Mouse (Mus musculus): ENCODE results near the gene Dnaja4.
"Not testable (repeated sequence)": the region's sequence is repeated elsewhere in the genome, so short reads cannot be mapped to it uniquely, and the experiment has no call there.

Dnaja4 gene

DNA sequence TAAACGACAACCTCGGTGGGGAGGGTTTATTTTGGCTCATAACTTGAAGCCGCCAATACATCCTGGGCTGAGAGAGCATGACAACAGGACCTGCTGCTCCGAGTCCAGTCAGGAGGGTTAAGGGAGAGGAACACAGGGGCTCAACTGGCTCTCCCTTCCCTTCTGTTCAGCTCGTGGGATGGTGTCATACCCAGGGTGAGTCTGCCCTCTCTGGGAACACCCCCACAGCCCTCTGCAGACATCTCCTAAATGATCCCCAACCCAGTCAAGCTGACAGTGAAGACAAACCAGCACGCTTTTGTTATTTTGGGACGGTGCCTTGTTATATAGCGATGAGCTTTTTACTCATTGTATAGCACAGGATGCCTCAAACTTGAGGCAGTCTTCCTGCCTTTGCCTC, 9.2 kb upstream of the Dnaja4 start:
- ChIA-PET CTCF (interaction anchor here in 1 of 4 experiments (1.2 kb wide), 1 partner anchor 13 kb away, joined by 3 read pairs; no protein-coding TSS in a partner anchor), POLR2A (no interaction called here)

DNA sequence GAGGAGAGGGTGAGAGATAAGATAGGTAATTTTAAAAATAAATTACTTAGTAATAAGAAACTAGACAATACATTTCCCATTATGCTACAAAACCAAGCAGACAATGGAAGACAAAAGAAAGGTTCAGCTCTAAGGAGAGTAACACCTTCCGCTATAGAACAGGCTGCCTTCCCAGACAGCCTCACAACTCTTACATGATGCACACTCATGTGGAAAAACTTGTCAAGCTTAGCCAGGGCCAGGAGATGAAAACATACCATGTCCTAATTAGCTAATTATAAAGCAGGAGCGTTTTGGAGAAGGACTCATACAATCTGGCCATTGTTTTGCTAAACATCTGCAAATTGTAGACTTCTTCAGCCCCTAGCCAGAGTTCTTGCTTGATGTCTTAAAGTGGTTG, 8.0 kb upstream of the Dnaja4 start:
- POLR2A ChIA-PET: not testable (repeated sequence)
- CTCF ChIA-PET: interaction anchor here in 1 of 4 experiments (1.8 kb wide), 1 partner anchor 14 kb away, joined by 5 read pairs; no protein-coding TSS in a partner anchor

DNA sequence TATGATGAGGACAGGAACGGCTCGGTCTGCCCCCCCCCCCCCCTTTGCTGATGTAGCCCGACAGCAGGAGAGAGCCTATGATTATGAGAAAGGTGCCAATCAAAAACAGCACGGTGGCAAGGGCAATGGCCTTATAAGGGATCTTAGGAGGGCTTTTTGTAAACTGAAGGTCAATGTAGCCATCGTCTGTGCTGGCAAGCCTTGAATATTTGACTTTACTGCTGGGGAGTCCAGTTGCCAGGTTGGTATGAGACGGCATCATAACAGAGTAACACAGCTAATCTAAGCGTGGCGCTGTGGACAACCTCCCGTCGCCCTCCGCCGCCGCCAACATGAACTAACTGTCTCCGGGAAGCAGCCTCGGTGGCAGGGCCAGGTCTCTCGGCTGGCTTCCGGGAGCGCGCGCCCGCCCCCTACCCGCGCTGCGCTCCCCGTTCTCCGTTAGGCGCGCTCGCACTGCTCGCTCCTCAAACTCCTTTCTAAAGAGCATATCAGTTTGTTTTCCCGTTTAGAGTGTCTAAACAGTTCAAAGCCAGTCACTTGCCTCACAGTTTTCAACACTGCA, 7.3 kb upstream of the Dnaja4 start:
- POLR2A ChIA-PET: not testable (repeated sequence)
- CTCF ChIA-PET: interaction anchor here in 1 of 4 experiments (1.8 kb wide), 1 partner anchor 14 kb away, joined by 5 read pairs; no protein-coding TSS in a partner anchor

DNA sequence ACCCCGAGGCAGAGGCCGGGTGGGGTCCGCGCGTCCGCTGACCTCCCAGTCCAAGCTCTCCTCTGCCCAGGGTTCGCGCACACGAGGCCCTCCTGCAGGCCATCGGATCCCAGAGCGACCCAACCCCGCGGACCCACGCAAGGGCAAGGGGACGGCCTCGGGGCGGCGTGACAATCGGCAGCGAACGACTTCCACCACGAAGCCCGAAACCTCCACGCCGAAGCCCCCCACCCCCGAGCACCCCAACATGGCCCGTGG, 343 bp downstream of the Dnaja4 start:
- ChIA-PET CTCF (interaction anchor here in 2 of 4 experiments (0.7 to 1.4 kb wide), 2 partner anchors 22 to 141 kb away, joined by 3 to 4 read pairs; no protein-coding TSS in a partner anchor), POLR2A (interaction anchor here in 3 of 4 experiments (0.5 to 2.0 kb wide), 9 partner anchors 11 to 446 kb away, joined by 3 to 7 read pairs (median 3); partner anchors contain the start of gene Ireb2 (in 1 of the 3))

DNA sequence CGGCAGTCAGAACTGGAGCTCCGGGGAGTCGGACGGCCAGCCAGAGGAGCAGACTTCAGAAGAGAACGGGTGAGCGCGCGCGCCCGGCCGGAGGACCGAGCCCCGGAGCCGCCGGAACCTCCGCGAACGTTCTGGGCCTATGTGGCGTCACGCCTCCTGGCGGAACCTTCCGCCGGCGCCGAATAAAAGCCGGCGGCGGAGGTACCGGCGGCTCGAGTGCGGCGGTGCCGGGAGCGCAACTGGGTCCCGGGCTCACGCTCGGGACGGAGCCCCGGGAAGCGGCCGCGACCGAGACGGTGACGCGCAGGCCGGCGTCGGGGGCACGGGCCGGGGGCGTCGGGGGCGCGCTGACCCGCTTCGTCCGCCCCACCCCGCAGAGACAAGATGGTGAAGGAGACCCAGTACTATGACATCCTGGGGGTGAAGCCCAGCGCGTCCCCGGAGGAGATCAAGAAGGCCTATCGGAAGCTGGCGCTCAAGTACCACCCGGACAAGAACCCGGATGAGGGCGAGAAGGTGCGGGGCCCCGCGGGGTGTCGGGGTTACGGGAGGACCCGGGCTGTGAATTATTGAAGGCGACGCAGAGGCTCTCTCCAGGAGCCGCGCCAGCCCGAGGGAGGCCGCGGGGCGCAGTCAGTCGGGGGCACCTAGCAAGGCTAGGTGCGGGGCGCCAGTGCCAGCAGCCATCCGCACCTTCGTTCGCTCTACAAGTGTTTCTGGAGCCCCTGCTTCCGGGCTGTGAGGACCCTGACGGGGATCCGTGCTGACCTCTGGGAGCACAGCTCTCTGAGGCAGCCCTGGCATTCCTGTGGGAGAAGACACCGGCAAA, 886 bp downstream of the Dnaja4 start:
- ChIA-PET CTCF (interaction anchor here in 1 of 4 experiments (0.7 kb wide), 1 partner anchor 23 kb away, joined by 3 read pairs; no protein-coding TSS in a partner anchor), POLR2A (interaction anchor here in 3 of 4 experiments (0.6 to 2.0 kb wide), 10 partner anchors 10 to 360 kb away, joined by 3 to 6 read pairs (median 3); partner anchors contain the start of genes Ireb2 (in 1 of the 3) and Wdr61 (in 1 of the 3))

DNA sequence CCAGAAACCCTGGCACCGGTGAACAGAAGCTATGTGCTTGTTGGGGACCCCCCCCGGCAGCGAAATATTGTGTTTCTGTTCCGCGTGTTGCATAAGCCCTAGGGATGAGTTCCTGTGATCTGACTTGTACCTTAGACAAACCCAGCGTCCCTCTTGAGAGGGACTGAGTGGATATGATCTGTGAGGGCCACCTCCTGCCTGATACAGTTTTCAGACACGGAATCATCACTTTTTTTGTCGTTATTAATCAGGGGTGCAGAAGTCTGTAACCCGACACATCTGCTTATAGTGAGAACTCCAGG, 1.5 kb downstream of the Dnaja4 start:
- POLR2A ChIA-PET: interaction anchor here in 3 of 4 experiments (0.6 to 2.0 kb wide), 7 partner anchors 10 to 360 kb away, joined by 3 to 6 read pairs (median 4); partner anchors contain the start of genes Ireb2 (in 1 of the 3) and Wdr61 (in 1 of the 3)
- CTCF ChIA-PET: interaction anchor here in 1 of 4 experiments (0.7 kb wide), 1 partner anchor 23 kb away, joined by 3 read pairs; no protein-coding TSS in a partner anchor

DNA sequence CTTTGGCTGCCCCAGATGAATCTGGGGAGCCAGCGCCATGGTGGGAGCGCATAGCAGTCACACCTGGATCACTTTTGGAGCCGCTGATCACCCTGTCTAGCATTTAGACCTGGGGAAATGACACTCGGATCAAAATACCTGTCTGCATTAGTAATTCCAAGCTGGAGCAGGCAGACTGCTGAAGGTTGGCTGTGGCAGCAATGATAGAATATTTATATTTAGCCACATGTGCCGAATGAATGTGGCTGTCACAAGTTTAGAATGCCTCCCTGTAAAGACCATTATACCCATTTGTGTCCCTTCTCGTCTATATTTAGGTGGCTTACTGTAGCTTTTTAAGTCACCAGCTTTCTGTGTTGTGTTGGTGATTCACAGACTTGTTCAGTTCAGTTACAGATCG, 2.1 kb downstream of the Dnaja4 start:
- CTCF ChIA-PET: interaction anchor here in 1 of 4 experiments (0.6 kb wide), 1 partner anchor 122 kb away, joined by 5 read pairs; no protein-coding TSS in a partner anchor
- POLR2A ChIA-PET: no interaction called here

DNA sequence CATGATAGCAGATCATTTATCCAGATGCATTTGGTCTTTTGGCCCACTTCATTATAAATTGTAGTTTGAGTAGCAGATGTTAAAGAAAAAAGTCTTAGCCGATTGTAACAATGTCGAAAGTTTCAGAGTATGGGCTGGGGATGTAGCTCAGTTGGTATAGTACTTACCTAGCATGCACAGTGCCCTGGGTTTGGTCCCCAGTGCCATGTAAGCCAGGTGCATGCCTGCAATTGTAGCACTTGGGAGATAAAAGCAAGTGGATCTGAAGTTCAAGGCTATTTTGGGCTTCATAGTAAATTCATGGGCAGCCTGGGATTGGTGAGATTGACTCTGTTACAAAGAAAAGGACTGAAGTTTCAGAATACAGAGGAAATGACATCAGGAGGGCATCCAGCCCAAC, 3.9 kb downstream of the Dnaja4 start:
- POLR2A ChIA-PET: no interaction called here
- CTCF ChIA-PET: interaction anchor here in 1 of 4 experiments (2.4 kb wide), 1 partner anchor 25 kb away, joined by 6 read pairs; no protein-coding TSS in a partner anchor

DNA sequence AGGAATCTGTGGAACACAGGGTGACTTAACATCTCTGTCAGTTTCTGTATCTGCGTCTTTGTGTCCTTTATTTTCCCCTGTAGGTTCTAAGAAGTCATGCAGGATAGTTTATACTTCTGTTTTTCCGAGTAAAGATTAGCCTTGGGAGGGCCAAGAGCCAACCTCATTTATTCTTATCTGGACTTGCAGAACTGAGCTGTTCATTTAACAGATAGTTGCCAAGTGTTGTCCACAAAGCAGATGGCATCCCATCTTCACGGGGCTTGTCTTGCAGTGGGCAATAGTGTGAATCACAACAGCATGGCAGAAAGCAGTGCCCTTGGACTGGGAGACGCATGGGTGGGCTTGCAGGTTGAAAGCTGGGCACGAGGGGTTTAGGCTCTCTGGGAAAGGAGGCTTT, 5.7 kb downstream of the Dnaja4 start:
- ChIA-PET CTCF (interaction anchor here in 1 of 4 experiments (0.7 kb wide), 1 partner anchor 27 kb away, joined by 4 read pairs; no protein-coding TSS in a partner anchor), POLR2A (interaction anchor here in 1 of 4 experiments (1.1 kb wide), 1 partner anchor 9 kb away, joined by 3 read pairs; no protein-coding TSS in a partner anchor)

DNA sequence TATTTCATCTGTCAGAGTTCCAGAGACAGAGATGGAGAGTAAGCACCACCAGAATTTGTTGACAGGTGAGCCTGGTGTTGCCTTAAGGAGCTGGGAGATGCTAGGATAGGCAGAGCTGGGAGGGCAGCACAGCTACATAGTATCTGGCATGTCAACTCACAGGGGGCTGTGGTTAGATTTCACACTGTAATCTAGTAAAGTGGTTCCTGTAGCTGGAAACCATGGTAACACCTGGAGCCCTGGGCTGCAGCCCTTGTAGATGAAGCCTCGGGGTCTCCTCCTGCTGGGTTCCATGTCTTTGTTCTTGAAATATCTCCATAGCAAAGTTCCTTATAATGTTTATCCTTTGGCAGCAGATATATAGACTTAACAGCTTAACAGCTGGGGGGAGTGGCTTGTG, 6.9 kb downstream of the Dnaja4 start:
- ChIA-PET POLR2A (no interaction called here), CTCF (no interaction called here)

DNA sequence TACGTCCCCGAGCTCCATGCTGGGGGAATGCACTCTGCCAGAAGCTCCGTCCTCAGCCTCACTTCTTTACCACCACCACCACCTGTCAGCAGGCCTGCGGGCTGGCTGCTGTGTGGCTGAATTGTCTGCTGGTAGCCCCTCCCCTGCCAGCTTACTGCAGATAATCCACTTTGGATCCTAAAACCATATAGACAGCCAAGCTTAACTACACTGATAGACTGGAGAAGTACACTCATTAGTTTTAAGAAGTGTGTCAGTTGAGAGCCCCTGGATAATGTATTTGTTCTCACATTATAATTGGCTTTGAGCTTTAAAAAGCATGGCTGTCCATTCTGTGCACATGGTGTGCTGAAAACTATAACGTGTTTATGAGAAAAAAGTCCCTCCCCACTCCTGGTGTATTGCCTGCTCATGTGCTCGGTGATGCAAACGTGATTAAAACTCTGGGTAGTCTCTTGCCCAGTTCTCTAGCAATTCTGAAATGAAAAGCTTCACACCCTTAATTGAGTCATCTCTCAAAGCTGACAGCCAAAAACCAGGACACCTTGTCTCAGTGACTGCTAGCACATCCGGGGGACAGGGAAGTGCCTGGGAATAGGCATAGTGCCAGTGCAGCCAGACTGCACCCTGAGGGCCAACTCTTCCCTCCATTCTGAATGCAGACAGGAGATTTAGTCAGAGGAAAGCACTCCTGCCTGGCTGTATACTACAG, 8.8 kb downstream of the Dnaja4 start:
- CTCF ChIA-PET: no interaction called here
- POLR2A ChIA-PET: interaction anchor here in 1 of 4 experiments (1.0 to 1.3 kb wide), 3 partner anchors 15 to 26 kb away, joined by 3 to 7 read pairs (median 3); partner anchors contain the start of gene Wdr61

DNA sequence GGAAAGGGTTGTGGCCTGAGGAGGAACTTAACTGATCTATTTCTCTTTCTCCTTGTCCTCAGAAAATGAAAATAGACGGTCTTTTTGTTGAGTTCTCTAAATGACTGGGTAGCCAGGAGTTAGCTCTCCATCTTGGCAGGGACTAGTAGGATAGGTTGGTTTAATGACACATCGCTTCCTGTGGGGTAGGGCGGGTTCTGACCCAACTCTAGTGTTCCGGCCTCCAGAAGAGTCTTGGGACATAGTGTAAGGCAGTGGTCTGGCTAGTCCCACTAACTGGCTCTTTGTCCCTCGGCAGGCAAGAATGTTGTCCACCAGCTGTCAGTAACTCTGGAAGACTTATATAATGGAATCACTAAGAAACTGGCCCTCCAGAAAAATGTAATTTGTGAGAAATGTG, 9.4 kb downstream of the Dnaja4 start:
- ChIA-PET CTCF (interaction anchor here in 1 of 4 experiments (1.1 kb wide), 1 partner anchor 27 kb away, joined by 4 read pairs; no protein-coding TSS in a partner anchor), POLR2A (interaction anchor here in 1 of 4 experiments (1.0 to 1.2 kb wide), 2 partner anchors 14 to 22 kb away, joined by 3 read pairs; no protein-coding TSS in a partner anchor)

DNA sequence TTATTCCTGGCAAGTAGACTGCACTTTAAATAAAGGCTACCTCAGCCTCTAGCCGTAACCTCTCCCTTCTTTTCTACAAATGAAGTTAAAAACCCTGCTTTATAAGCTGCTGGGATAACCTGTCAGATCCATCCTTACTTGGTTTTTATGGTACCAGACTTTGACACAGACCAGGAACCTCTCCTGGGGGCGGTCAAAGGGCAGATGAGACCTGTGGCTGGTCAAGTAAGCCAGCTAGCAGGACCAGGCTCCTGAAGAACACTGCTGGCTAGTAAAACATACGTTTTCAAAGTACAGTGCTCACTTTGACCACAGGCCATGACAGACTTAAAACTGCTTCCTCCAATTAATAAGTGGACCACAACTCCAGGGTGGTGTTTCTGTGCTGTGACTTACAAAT, 17.1 kb downstream of the Dnaja4 start:
- POLR2A ChIA-PET: interaction anchor here in 3 of 4 experiments (0.9 to 2.0 kb wide), 5 partner anchors 11 to 19 kb away, joined by 3 to 9 read pairs (median 4); partner anchors contain the start of gene Wdr61 (in 3 of the 3)
- CTCF ChIA-PET: interaction anchor here in 1 of 4 experiments (0.8 to 1.1 kb wide), 2 partner anchors 40 to 106 kb away, joined by 3 read pairs; no protein-coding TSS in a partner anchor

DNA sequence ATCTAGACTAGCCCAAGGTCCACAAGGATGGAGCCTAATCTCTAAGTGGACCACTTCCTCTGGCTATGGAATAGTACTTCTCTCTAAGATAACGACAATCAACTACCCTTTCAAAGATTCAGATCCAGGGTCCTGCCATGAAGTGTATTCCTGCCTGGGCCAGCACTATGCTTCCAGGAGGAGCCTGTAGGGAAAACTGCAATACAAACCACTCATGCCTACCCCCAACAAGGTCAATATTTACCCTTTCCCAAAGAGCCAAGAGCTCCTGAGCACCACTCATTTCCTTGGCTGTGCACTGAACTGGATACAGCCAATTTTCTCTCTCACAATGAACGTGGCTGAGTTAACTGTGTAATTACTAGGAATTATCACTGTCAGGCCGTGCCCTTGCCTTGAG, 18.9 kb downstream of the Dnaja4 start:
- ChIA-PET POLR2A (interaction anchor here in 1 of 4 experiments (0.5 kb wide), 1 partner anchor 264 kb away, joined by 4 read pairs; no protein-coding TSS in a partner anchor), CTCF (no interaction called here)

DNA sequence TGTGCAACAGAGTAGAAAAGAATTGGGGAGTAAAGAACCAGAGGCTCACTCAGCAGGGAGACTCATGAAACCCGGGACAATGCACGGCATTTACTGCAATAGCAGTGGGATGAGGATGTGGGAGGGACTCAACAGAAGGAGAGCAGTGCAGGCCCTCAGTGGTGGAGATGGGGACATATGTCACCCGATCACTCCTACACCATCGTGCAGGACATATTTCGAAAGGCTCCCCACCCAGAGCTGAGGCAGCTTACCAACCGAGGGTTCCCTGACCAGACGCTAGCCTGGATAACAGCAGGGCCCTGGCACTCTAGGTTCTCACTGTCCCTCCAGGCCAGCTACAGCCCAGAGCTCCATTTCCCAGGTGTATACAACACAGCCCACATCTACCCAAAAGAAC, 23.5 kb downstream of the Dnaja4 start:
- POLR2A ChIA-PET: interaction anchor here in 2 of 4 experiments (1.0 to 3.0 kb wide), 6 partner anchors 10 to 76 kb away, joined by 3 to 22 read pairs (median 5); partner anchors contain the start of gene Wdr61 (in 2 of the 2)
- CTCF ChIA-PET: interaction anchor here in 2 of 4 experiments (0.6 to 1.7 kb wide), 4 partner anchors 12 to 339 kb away, joined by 3 to 5 read pairs (median 3); partner anchors contain the start of gene Wdr61 (in 1 of the 2)

DNA sequence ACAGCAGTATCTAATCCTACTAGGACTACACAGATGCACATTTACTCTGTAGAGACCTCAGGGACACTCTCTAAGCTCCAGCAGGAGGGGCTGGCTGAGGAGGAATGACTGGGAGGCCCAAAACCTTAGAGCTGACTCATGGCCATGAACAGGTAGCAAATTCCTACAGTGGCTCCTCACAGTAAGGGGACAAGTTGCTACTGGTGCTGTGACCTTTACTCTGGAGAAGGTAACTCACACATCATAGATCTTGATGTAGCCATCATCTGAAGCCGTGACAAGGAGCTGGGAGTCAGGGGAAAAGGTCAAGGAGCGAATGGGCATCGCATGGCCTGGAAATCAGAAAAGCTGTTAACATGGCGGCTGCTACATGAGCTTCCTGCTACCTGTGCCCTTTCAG, 23.9 kb downstream of the Dnaja4 start:
- ChIA-PET POLR2A (interaction anchor here in 3 of 4 experiments (0.7 to 3.0 kb wide), 9 partner anchors 9 to 133 kb away, joined by 3 to 22 read pairs (median 3); partner anchors contain the start of gene Wdr61 (in 2 of the 3)), CTCF (interaction anchor here in 2 of 4 experiments (0.6 to 1.7 kb wide), 2 partner anchors 12 to 339 kb away, joined by 3 to 5 read pairs; partner anchors contain the start of gene Wdr61 (in 1 of the 2))

DNA sequence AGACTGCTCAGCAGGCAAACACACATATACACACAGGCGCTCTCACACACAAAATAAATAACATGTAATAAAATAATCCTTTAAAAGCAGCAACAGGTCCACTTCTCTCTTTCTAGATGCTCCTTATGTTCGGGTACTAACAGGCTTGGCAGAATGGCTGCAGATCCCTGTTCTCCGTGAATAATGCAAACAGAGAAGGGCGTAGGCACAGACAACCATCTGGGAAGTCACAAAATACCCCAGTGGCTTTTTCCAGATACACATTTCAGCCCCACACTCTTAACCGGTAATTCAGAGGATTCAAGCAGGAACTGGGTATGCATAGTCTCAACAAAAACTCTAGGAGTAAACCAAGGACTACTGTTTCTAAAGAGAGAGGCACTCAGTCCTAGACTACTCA, 27.6 kb downstream of the Dnaja4 start:
- ChIA-PET POLR2A (interaction anchor here in 2 of 4 experiments (0.6 to 1.9 kb wide), 3 partner anchors 8 to 115 kb away, joined by 3 to 11 read pairs (median 3); partner anchors contain the start of gene Wdr61 (in 1 of the 2)), CTCF (interaction anchor here in 2 of 4 experiments (1.2 kb wide), 2 partner anchors 8 to 104 kb away, joined by 4 to 5 read pairs; partner anchors contain the start of gene Wdr61 (in 1 of the 2))

DNA sequence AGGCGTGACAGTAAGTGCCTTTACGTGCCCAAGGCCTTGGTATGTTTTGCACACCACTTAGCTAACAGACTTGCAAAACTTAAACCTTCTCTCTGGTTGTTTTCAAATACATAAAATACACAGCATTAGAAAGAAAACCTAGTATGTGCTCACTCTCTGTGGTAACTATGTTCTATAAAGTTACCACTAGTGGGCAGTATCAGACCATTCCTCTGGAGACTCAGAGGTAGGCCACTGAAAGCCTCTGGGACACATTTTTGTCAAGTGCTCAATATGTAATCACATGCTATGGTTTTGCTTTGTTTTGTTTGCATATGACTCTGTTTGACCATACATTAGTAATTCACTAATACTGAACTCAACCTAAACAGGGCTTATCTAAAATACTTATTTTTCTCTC, 33.4 kb downstream of the Dnaja4 start:
- ChIA-PET POLR2A (interaction anchor here in 2 of 4 experiments (1.2 to 3.3 kb wide), 2 partner anchors 33 to 89 kb away, joined by 3 to 31 read pairs; partner anchors contain the start of gene Dnaja4 (in 1 of the 2)), CTCF (interaction anchor here in 2 of 4 experiments (0.5 to 2.7 kb wide), 3 partner anchors 19 to 91 kb away, joined by 3 to 10 read pairs (median 4); no protein-coding TSS in a partner anchor)
